Mouse (Mus musculus): ENCODE results near the gene Cenph.

DNA sequence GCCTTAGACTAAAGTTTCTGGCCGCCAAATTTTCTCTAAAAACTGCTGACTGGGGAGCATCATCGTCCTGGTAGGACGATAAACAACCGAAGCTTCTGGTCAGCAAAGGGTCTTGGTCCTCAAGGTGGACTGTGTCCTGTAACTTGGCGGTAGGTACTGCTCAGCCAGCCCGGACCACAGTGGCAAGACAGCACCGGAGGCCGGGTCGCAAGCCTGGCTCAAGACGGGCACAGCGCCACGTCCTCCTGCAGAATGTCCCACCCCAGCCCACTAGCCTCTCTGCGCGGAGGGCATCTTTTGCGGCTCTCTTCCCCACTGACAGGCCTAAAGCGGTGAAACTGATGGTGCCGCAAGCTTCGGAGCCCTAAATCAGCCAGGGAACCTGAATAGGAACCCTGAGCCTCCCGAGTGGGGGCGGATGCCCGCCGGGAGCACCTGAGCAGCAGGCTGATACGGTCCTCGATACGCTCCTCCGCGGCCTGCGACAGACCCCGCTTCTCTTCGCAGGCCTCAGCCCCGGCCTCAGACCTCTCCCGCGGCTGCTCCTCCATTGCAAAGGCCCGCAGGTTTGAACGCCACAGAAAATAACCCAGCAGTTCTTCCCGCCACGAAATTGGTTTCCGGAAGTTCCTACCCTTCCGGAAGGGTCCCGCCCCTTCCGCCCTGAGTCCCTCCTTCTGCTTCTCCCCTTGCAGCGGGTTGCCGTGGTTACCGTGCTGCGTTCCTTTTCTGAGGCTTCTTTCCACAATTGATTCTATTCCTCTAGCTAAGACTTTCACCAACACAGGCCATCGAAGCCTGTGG, at the start of gene Cenph:
- TF ChIP-seq CTCF (IDR thresholded peaks at IDR 0.05; ENCODE audit: low read depth), result no peak
- TF ChIP-seq EP300 (IDR thresholded peaks at IDR 0.05; ENCODE audit: low read depth), result no peak
